Mouse (Mus musculus) limb, embryonic 12.5 days (tissue): ENCODE measurements around the gene Gm20852. TPM values are rescaled to one million over a fixed set of nuclear protein-coding genes. Genes with fewer than 3 reads are reported as not detected.
"Not testable (repeated sequence)": the region's sequence is repeated elsewhere in the genome, so short reads cannot be mapped to it uniquely, and the experiment has no call there.

Experiments used
- ATAC-seq: fragments of 200-750 bp; cut with Nextera tagmentation; 2 replicates; pipeline ENCODE4 v1.8.0; 2017; ENCODE audit warnings: low read depth, moderate TSS enrichment; ENCODE audit not compliant: insufficient number of reproducible peaks, insufficient read depth, low FRiP score, low TSS enrichment
- H3K27ac ChIP-seq: fragments of 300-500 bp; sonication (generic); 2 replicates; pipeline ENCODE4 v1.5.1; 2016; ENCODE audit warnings: mild to moderate bottlenecking, moderate library complexity
- H3K27me3 ChIP-seq: fragments of 300-500 bp; sonication (generic); 2 replicates; pipeline ENCODE4 v1.6.1; 2016; ENCODE audit warnings: mild to moderate bottlenecking, moderate library complexity
- H3K36me3 ChIP-seq: fragments of 300-500 bp; sonication (generic); 2 replicates; pipeline ENCODE4 v1.6.1; 2016; ENCODE audit warnings: mild to moderate bottlenecking, moderate library complexity
- H3K4me1 ChIP-seq: fragments of 300-500 bp; sonication (generic); replicated peaks from 2 replicates; pipeline ENCODE4 v1.6.1; 2016
- H3K4me2 ChIP-seq: fragments of 300-500 bp; sonication (generic); 2 replicates; pipeline ENCODE4 v1.6.1; 2016; ENCODE audit warnings: mild to moderate bottlenecking, moderate library complexity
- H3K4me3 ChIP-seq: fragments of 300-500 bp; sonication (generic); replicated peaks from 2 replicates; pipeline ENCODE4 v1.5.1; 2016; ENCODE audit warnings: mild to moderate bottlenecking
- H3K9ac ChIP-seq: fragments of 300-500 bp; sonication (generic); replicated peaks from 2 replicates; pipeline ENCODE4 v1.6.1; 2016; ENCODE audit warnings: mild to moderate bottlenecking, moderate library complexity
- H3K9me3 ChIP-seq: fragments of 300-500 bp; sonication (generic); 2 replicates; pipeline ENCODE4 v1.6.1; 2016; ENCODE audit warnings: mild to moderate bottlenecking, moderate library complexity
- WGBS: fragments of 180-500 bp; shearing (Covaris S2); methylation state at CpG from one replicate; pipeline ENCODE4 v1.1.7; 2016; 5-methylcytosine and 5-hydroxymethylcytosine counted together
- polyA plus RNA-seq: library from polyadenylated mRNA; unstranded; fragments of >200 nt; fragmentation: Nextera tagmentation; extraction: Ambion mirVana; gene quantifications from 2 replicates; pipeline ENCODE4 v1.2.1, GENCODE M21; 2016

Gene Gm20852
- polyA plus RNA-seq, result not detected in 2 replicates

- H3K27me3 ChIP-seq, H3K4me3 ChIP-seq, H3K4me2 ChIP-seq, H3K36me3 ChIP-seq, H3K27ac ChIP-seq, ATAC-seq, H3K9me3 ChIP-seq, H3K4me1 ChIP-seq, H3K9ac ChIP-seq: not testable (repeated sequence)
- no CpG with 5 or more reads among the region's 4 CpGs for WGBS
Measured at GRCm38 (mm10) chrY:66742023-66742422, at the start of gene Gm20852. Gene Gm20852 (minus strand): TSS chrY:66742123.
